Mouse (Mus musculus) layer of hippocampus, adult 8-10 months (tissue): ENCODE measurements around the gene Cpne7. TPM values are rescaled to one million over a fixed set of nuclear protein-coding genes. Genes with fewer than 3 reads are reported as not detected.

Experiments used
- microRNA-seq, 2 experiments: library from miRNA; unstranded; fragments of <30 nt; microRNA quantifications; one replicate each; pipeline ENCODE4 v1.2.0; 2022
- total RNA-seq, 4 experiments: library from RNA; stranded (reverse); gene quantifications; 2 replicates each; pipeline ENCODE4 v1.2.4; 2022

The Cpne7 gene
- total RNA-seq, 4 experiments from 2014 or later: 277 to 341 (median 303) TPM

Small RNAs within 50 kb of the gene (microRNA-seq; reads per million reads assigned to microRNA genes)
- gene Mir7079 (0 reads per million in 2 experiments), gene Mir7080 (284 to 433 reads per million in 2 experiments)

Other genes starting within 250 kb of the Cpne7 start
- 100 to 1,000 TPM; 149 to 174 (median 162) TPM for gene Ankrd11, start 75.1 kb upstream of the Cpne7 start, total RNA-seq
- gene Spg7, start 54.4 kb upstream of the Cpne7 start, total RNA-seq: 10 to 100 TPM; 51.8 to 64.2 (median 60.9) TPM
- 100 to 1,000 TPM; 359 to 512 (median 443) TPM for gene Rpl13, start 15.0 kb upstream of the Cpne7 start, total RNA-seq
- gene Sult5a1, start 40.9 kb downstream of the Cpne7 start, total RNA-seq: 1 to 10 TPM; 1.7 to 3.1 (median 1.9) TPM
- gene Dpep1, start 68.9 kb downstream of the Cpne7 start, total RNA-seq: under 1 TPM in 1 of 4 experiments, not detected in 3; 0.45 TPM
- gene Chmp1a, start 95.4 kb downstream of the Cpne7 start, total RNA-seq: 100 to 1,000 TPM in 3 of 4 experiments, 10 to 100 TPM in 1; 95.9 to 131 (median 123) TPM
- gene Spata33, start 95.5 kb downstream of the Cpne7 start, total RNA-seq: 1 to 10 TPM; 5.5 to 9.7 (median 6.6) TPM
- gene Cdk10, start 107.5 kb downstream of the Cpne7 start, total RNA-seq: 100 to 1,000 TPM in 1 of 4 experiments, 10 to 100 TPM in 3; 84.5 to 112 (median 94.1) TPM
- 10 to 100 TPM; 55.1 to 69.3 (median 61.5) TPM for gene Spata2l, start 118.9 kb downstream of the Cpne7 start, total RNA-seq
- 10 to 100 TPM; 21.0 to 27.4 (median 24.2) TPM for gene Zfp276, start 136.8 kb downstream of the Cpne7 start, total RNA-seq
- 10 to 100 TPM; 52.1 to 63.9 (median 58.9) TPM for gene Vps9d1, start 137.0 kb downstream of the Cpne7 start, total RNA-seq
- gene Fanca, start 201.2 kb downstream of the Cpne7 start, total RNA-seq: 1 to 10 TPM in 3 of 4 experiments, under 1 TPM in 1; 0.96 to 3.2 (median 3.0) TPM
- gene Spire2, start 215.3 kb downstream of the Cpne7 start, total RNA-seq: 10 to 100 TPM; 15.8 to 16.3 (median 16.0) TPM